Mouse (Mus musculus): ENCODE results near the gene Rap1gds1. TPM values are rescaled to one million over a fixed set of nuclear protein-coding genes. Genes with fewer than 3 reads are reported as not detected.

Rap1gds1 gene
- polyA plus RNA-seq, 1 experiment from 2014 or later = 63.3 TPM

- no peaks in the 10 kb centered on the region for H3K27me3 ChIP-seq (ENCODE audit: control insufficient read depth, insufficient read depth, low read length)
- H3K4me2 ChIP-seq = no peak overlapping the region
- no peak for ATAC-seq (ENCODE audit: low FRiP score)
- no peaks in the 10 kb centered on the region for H3K4me1 ChIP-seq (ENCODE audit: control insufficient read depth, insufficient read depth, low read length)
- no peak overlapping the region for H3K9ac ChIP-seq (ENCODE audit: low read length)
- H3K4me3 ChIP-seq (ENCODE audit: low read depth, low read length) = no peak overlapping the region
- DNase-seq (ENCODE audit: low spot score, missing footprints) = no peak
- no peaks in the 10 kb centered on the region for H3K36me3 ChIP-seq (ENCODE audit: control insufficient read depth, insufficient read depth, low read length)
- WGBS = 95% methylated on average over 7 of the region's 7 CpGs
- no peak overlapping the region for H3K27ac ChIP-seq (ENCODE audit: low read depth, low read length)
- H3K9me3 ChIP-seq (ENCODE audit: control insufficient read depth, low read length) = peaks cover 3% of the 10 kb centered on the region; the same call in 1 of the 2 replicates
These were observed 85.9 kb downstream of the Rap1gds1 start for GRCm38 (mm10) chr3:138989141-138989540.

DNA sequence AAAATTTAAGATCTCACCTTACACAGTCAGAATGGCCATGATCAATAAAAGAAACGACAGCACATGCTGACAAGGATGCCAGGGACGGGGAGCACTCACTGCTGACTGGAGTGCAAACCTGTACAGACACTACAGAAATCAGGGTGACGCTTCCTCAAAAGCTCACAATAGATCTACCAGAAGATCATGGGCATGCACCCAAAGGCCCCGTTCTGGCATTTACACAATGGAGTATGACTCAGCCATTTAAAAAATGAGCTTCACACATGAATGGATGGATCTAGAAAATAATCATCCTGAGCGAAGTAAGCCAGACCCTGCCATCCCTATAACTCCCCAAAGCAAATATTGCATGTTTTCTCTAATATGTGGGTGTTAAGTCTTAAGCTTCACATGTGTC is 87.0 kb downstream of the Rap1gds1 start:
- Histone ChIP-seq H3K27ac (ENCODE audit: low read depth, low read length) (no peak overlapping the region), H3K27me3 (ENCODE audit: control insufficient read depth, insufficient read depth, low read length) (no peaks in the 10 kb centered on the region), H3K4me2 (no peak overlapping the region), H3K9ac (ENCODE audit: low read length) (no peak overlapping the region), H3K36me3 (ENCODE audit: control insufficient read depth, insufficient read depth, low read length) (no peaks in the 10 kb centered on the region), H3K4me3 (ENCODE audit: low read depth, low read length) (no peak overlapping the region), H3K9me3 (ENCODE audit: control insufficient read depth, low read length) (peaks cover 3% of the 10 kb centered on the region; the same call in 1 of the 2 replicates), H3K4me1 (ENCODE audit: control insufficient read depth, insufficient read depth, low read length) (no peaks in the 10 kb centered on the region)
- DNase-seq (ENCODE audit: low spot score, missing footprints) (no peak), ATAC-seq (ENCODE audit: low FRiP score) (no peak)
- WGBS = 95% methylated on average over 5 of the region's 5 CpGs

GRCm38 (mm10) chr3:138982249-138982648 is 92.8 kb downstream of the Rap1gds1 start:
- ATAC-seq (ENCODE audit: low FRiP score) = no peak

GRCm38 (mm10) chr3:138977413-138977812 is 97.6 kb downstream of the Rap1gds1 start:
- Histone ChIP-seq H3K9me3 (ENCODE audit: control insufficient read depth, low read length) (no peaks in the 10 kb centered on the region), H3K9ac (ENCODE audit: low read length) (no peak overlapping the region), H3K36me3 (ENCODE audit: control insufficient read depth, insufficient read depth, low read length) (peaks cover 4% of the 10 kb centered on the region; the same call in 1 of the 2 replicates), H3K4me1 (ENCODE audit: control insufficient read depth, insufficient read depth, low read length) (no peaks in the 10 kb centered on the region), H3K4me2 (no peak overlapping the region), H3K27me3 (ENCODE audit: control insufficient read depth, insufficient read depth, low read length) (no peaks in the 10 kb centered on the region), H3K27ac (ENCODE audit: low read depth, low read length) (no peak overlapping the region), H3K4me3 (ENCODE audit: low read depth, low read length) (no peak overlapping the region)
- WGBS = 92% methylated on average over 1 of the region's 1 CpGs
- DNase-seq (ENCODE audit: low spot score, missing footprints) (no peak), ATAC-seq (ENCODE audit: low FRiP score) (no peak)

More at GRCm38 (mm10) chr3:138982249-138982648, 92.8 kb downstream of the Rap1gds1 start:
- WGBS = 91% methylated on average over 6 of the region's 6 CpGs
- no peak overlapping the region for H3K9ac ChIP-seq (ENCODE audit: low read length)
- no peak for DNase-seq (ENCODE audit: low spot score, missing footprints)
- no peaks in the 10 kb centered on the region for H3K36me3 ChIP-seq (ENCODE audit: control insufficient read depth, insufficient read depth, low read length)
- peaks cover 2% of the 10 kb centered on the region; the same call in 1 of the 2 replicates for H3K9me3 ChIP-seq (ENCODE audit: control insufficient read depth, low read length)
- H3K4me2 ChIP-seq = no peak overlapping the region
- no peaks in the 10 kb centered on the region for H3K4me1 ChIP-seq (ENCODE audit: control insufficient read depth, insufficient read depth, low read length)
- H3K27me3 ChIP-seq (ENCODE audit: control insufficient read depth, insufficient read depth, low read length) = no peaks in the 10 kb centered on the region
- H3K27ac ChIP-seq (ENCODE audit: low read depth, low read length) = no peak overlapping the region
- no peak overlapping the region for H3K4me3 ChIP-seq (ENCODE audit: low read depth, low read length)

DNA sequence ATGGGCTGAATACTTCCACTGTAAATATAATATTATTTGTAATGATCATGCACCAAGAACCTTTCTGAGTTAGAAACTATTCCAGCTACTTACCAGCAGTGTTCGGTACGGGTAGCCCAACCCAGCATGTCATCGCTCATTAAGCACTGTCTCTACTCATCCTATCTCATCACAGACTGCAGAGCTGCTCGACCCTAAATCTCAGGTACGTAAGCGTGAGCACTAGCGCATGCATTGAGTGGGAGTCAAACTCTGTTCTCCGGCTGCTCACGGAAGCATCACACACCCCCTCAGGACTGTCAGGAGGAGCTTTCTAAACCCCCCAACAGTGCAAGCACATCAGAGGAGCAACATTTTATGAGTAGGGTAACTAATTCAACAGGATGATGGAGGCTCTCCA is 107.4 kb downstream of the Rap1gds1 start:
- WGBS = 92% methylated on average over 9 of the region's 9 CpGs
- no peaks in the 10 kb centered on the region for H3K27me3 ChIP-seq (ENCODE audit: control insufficient read depth, insufficient read depth, low read length)
- no peak overlapping the region for H3K9ac ChIP-seq (ENCODE audit: low read length)

DNA sequence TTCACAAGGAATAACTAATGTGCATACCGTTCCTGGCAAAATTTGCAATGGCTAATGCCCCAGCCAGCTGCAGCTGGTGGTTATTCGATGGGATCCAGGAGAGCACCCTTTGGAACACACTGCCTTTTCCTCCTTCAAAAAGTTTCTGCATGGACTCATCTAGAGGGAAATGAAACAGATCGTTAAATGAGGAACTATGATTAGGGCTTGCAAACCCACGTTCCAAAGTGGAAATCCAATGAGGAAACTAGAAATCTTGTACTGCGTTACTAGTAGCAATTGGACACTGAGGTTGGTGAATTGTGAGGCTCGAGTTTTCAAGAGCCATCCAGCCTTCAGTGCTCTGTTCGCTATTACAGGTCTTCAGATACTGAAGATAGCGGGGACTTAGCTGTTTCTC is 116.5 kb downstream of the Rap1gds1 start:
- Histone ChIP-seq H3K36me3 (ENCODE audit: control insufficient read depth, insufficient read depth, low read length) (peaks cover 4% of the 10 kb centered on the region), H3K27me3 (ENCODE audit: control insufficient read depth, insufficient read depth, low read length) (no peaks in the 10 kb centered on the region), H3K4me2 (no peak overlapping the region), H3K27ac (ENCODE audit: low read depth, low read length) (no peak overlapping the region), H3K4me3 (ENCODE audit: low read depth, low read length) (no peak overlapping the region), H3K9me3 (ENCODE audit: control insufficient read depth, low read length) (no peaks in the 10 kb centered on the region), H3K4me1 (ENCODE audit: control insufficient read depth, insufficient read depth, low read length) (no peaks in the 10 kb centered on the region), H3K9ac (ENCODE audit: low read length) (no peak overlapping the region)
- DNase-seq (ENCODE audit: low spot score, missing footprints) (no peak), ATAC-seq (ENCODE audit: low FRiP score) (no peak)
- 94% methylated on average over 8 of the region's 8 CpGs for WGBS

More for the DNA sequence above, 107.4 kb downstream of the Rap1gds1 start:
- no peak overlapping the region for H3K4me3 ChIP-seq (ENCODE audit: low read depth, low read length)
- H3K27ac ChIP-seq (ENCODE audit: low read depth, low read length) = no peak overlapping the region
- DNase-seq (ENCODE audit: low spot score, missing footprints) (no peak), ATAC-seq (ENCODE audit: low FRiP score) (no peak)
- no peaks in the 10 kb centered on the region for H3K9me3 ChIP-seq (ENCODE audit: control insufficient read depth, low read length)
- H3K36me3 ChIP-seq (ENCODE audit: control insufficient read depth, insufficient read depth, low read length) = no peaks in the 10 kb centered on the region
- H3K4me2 ChIP-seq = no peak overlapping the region
- H3K4me1 ChIP-seq (ENCODE audit: control insufficient read depth, insufficient read depth, low read length) = no peaks in the 10 kb centered on the region

DNA sequence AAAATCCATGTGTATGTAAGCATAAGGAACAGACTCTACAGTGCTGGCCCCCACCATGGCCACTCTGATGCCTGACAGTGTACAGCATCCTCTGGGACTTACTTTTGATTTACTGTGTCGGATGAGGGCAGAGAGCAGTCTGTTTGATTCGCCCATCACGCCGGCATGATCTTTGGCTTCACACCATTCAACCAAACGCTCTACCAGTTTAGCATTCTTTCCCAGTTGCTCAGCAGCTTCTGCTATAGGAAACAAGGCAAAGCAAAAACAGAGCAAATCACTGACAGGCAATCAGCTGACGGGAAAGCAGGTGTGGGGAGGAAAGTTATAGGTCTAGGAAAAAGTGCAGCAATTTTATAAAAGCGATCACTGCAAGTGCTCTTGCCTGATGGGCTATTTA is 119.8 kb downstream of the Rap1gds1 start:
- Histone ChIP-seq H3K4me1 (ENCODE audit: control insufficient read depth, insufficient read depth, low read length) (no peaks in the 10 kb centered on the region), H3K27me3 (ENCODE audit: control insufficient read depth, insufficient read depth, low read length) (no peaks in the 10 kb centered on the region), H3K27ac (ENCODE audit: low read depth, low read length) (no peak overlapping the region), H3K9me3 (ENCODE audit: control insufficient read depth, low read length) (no peaks in the 10 kb centered on the region), H3K4me2 (no peak overlapping the region), H3K36me3 (ENCODE audit: control insufficient read depth, insufficient read depth, low read length) (peaks cover 6% of the 10 kb centered on the region), H3K9ac (ENCODE audit: low read length) (no peak overlapping the region), H3K4me3 (ENCODE audit: low read depth, low read length) (no peak overlapping the region)
- DNase-seq (ENCODE audit: low spot score, missing footprints) (peak; percentile 23), ATAC-seq (ENCODE audit: low FRiP score) (no peak)
- 94% methylated on average over 7 of the region's 7 CpGs for WGBS

DNA sequence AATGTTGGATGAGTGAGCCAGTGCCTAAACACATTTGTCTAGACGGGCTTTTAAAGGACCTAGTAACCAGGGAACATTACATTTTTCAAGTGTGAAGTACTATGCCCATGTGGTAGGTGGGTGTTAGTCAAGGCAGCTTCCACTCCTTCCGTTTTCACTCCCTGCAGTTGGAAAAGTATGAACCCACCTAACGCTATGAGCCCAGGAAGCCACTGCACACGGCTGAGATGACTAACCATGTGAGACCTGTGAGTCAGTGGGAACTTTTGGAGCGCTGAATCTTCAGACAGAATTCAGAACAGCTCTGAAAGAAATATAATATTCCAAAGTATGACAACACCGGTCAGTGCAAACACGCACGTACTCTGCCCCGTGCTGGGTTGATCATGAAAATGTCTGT is 125.9 kb downstream of the Rap1gds1 start:
- H3K36me3 ChIP-seq (ENCODE audit: control insufficient read depth, insufficient read depth, low read length) = peaks cover 8% of the 10 kb centered on the region
- no peak for ATAC-seq (ENCODE audit: low FRiP score)
- 95% methylated on average over 9 of the region's 9 CpGs for WGBS

DNA sequence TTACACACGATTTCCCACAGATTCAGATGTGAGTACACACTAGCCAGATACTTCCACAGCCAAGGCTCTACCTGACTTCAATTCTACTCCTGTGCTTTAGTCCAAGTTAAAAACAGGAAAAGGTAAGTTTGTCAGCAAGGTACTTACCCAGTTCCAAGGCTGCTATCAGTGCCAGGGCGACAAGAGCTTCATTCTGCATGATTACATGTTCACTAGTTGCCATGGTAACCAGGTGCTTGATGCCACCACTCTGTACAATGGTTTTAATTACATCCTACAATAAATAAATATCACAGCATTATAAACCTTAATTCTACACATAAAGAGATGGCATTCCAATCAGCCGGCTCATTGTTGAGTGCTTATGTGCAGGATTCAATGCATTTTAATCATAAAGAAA is 129.5 kb downstream of the Rap1gds1 start:
- H3K9ac ChIP-seq (ENCODE audit: low read length) = no peak overlapping the region
- H3K27ac ChIP-seq (ENCODE audit: low read depth, low read length) = no peak overlapping the region
- no peaks in the 10 kb centered on the region for H3K4me1 ChIP-seq (ENCODE audit: control insufficient read depth, insufficient read depth, low read length)
- no peak overlapping the region for H3K4me3 ChIP-seq (ENCODE audit: low read depth, low read length)
- no peak overlapping the region for H3K4me2 ChIP-seq
- no peak for DNase-seq (ENCODE audit: low spot score, missing footprints)
- WGBS = 93% methylated on average over 3 of the region's 3 CpGs
- no peaks in the 10 kb centered on the region for H3K9me3 ChIP-seq (ENCODE audit: control insufficient read depth, low read length)
- ATAC-seq (ENCODE audit: low FRiP score) = no peak
- H3K27me3 ChIP-seq (ENCODE audit: control insufficient read depth, insufficient read depth, low read length) = no peaks in the 10 kb centered on the region
- H3K36me3 ChIP-seq (ENCODE audit: control insufficient read depth, insufficient read depth, low read length) = 0 out of 2 replicates have a peak, but pooled peaks cover 4% of the 10 kb centered on the region

More for the DNA sequence above, 125.9 kb downstream of the Rap1gds1 start:
- Histone ChIP-seq H3K9me3 (ENCODE audit: control insufficient read depth, low read length) (no peaks in the 10 kb centered on the region), H3K27ac (ENCODE audit: low read depth, low read length) (no peak overlapping the region), H3K9ac (ENCODE audit: low read length) (no peak overlapping the region), H3K4me3 (ENCODE audit: low read depth, low read length) (no peak overlapping the region), H3K4me2 (no peak overlapping the region), H3K4me1 (ENCODE audit: control insufficient read depth, insufficient read depth, low read length) (no peaks in the 10 kb centered on the region), H3K27me3 (ENCODE audit: control insufficient read depth, insufficient read depth, low read length) (no peaks in the 10 kb centered on the region)
- DNase-seq (ENCODE audit: low spot score, missing footprints) = peak; percentile 12
